Mouse (Mus musculus): ENCODE measurements around the gene Trpv4.
A peak's percentile ranks its signal among the peaks of the same experiment; 100 is the strongest.

The Trpv4 gene

GRCm38 (mm10) chr5:114658255-114658654, at the start of gene Trpv4:
Gene Trpv4, minus strand, starts transcription at chr5:114658421.
- no peak for DNase-seq

DNA sequence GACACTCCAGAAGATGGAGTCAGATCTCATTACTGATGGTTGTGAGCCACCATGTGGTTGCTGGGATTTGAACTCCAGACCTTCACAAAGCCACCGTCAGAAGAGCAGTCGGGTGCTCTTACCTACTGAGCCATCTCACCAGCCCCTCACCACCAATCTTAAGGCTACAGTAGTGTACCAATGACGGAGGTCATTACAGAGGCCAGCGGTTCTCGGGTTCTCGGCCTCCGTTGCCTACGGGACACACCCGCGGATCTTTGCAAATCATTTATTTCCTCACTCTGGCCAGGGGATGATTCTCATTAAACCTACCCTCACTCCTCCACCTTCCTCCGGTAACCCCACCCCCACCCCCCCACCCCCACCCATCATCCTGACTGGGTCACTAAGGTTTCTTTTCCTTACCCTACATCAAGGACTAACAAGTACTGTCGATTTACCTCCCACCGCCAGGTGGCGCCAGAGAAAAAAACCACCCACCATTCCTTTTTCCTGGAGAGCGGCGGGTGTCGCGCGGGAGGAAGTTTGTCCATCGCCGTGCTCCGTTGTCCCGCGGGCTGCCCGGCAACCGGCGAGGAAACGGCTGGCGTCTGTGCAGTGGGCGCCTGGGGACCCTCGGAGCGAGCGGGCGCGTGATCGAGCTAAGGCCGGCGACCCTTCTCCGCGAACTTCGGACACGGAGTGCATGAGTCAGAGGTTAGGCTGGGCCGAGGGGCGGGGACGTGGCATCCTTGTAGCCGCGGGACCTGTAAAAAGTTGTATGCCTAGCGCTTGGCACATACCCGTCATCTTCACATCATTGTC, 49.2 kb upstream of the Trpv4 start, which contains the start of gene Tchp:
Gene Tchp, plus strand, starts transcription at position 496 of the 804 bp plus-strand sequence.
- peak; percentile 87 for DNase-seq

GRCm38 (mm10) chr5:114702403-114703392, 44.5 kb upstream of the Trpv4 start:
- DNase-seq: no peak

- DNase-seq: peak; percentile 86
Measured at GRCm38 (mm10) chr5:114699015-114699414, 40.8 kb upstream of the Trpv4 start.

DNA sequence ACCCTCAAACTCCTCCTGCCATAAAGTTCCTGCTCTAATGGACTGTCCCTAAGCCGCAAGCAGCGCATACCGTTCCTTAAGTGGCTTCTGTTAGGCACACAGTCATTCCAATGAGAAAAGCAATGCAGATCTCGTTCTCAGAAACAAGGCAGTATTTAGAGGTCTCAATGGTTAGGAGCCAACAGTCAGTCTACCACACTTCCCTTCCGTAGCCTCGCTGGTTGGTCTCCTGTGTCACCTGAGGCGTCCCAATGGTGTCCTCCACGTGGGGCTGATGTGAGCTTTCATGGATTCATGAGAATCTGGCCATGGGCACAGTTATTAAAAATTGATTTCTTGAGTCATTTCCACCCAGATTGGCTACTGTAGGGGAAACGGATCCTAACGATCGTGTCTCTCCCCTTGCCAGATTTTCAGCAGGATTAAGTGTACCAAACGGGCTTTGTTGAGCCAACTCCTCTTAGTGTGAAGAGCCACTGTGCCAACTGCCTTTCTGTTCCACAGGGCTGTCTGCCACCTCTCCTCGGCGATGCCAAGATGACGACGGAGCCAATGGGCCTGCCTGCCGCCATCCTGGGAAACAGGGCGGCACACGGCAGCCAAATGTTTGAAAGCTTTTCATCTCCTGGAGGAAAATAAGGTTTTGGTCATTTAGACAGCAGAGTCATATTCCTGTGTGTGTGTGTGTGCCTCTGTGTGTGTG, 40.0 kb upstream of the Trpv4 start:
- peak; percentile 84 for DNase-seq

GRCm38 (mm10) chr5:114696939-114697338, 38.7 kb upstream of the Trpv4 start:
- DNase-seq: no peak

DNA sequence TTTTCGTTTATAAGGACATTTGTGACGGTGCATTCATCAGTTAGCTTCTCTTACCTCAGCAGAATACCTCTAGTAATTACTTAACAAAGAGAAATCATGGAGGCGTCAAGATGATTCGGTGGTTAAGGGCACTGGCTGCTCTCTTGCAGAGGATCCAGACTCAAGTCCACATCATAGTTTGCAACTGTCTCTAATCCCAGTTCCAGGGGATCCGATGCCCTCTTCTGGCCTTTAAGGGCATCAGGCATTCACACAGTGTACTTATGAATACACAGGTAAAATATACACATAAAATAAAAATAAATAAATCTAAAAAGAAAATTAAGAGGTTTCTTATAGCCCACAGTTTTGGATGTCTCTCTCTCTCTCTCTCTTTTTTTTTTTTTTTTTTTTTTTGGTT, 37.6 kb upstream of the Trpv4 start:
- DNase-seq: no peak

GRCm38 (mm10) chr5:114690633-114691567, 32.7 kb upstream of the Trpv4 start, which contains the start of gene Gltp:
Gene Gltp, minus strand, starts transcription at chr5:114690984.
- DNase-seq: peak; percentile 96

GRCm38 (mm10) chr5:114689700-114690366, 31.6 kb upstream of the Trpv4 start:
- no peak for DNase-seq

DNA sequence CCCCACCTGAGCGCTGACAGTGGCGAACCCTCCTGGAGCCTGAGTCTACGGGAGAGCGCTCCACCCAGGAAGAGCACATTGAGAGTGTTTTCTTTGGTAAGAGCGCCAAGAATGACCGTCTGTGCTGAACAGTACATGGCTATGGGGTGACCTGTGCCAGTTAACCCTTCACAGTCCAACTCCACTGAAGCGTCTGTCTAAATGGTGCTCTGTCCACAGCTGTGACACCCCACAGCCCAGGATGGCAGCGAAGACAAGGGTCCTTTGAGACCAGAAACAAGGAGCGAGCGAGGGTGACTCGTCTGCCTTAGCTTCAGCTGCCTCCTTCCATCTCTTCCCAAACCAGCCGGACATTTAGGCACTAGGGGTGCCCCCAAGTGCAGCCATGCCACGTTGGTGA, 30.5 kb upstream of the Trpv4 start:
- peak; percentile 64 for DNase-seq

DNA sequence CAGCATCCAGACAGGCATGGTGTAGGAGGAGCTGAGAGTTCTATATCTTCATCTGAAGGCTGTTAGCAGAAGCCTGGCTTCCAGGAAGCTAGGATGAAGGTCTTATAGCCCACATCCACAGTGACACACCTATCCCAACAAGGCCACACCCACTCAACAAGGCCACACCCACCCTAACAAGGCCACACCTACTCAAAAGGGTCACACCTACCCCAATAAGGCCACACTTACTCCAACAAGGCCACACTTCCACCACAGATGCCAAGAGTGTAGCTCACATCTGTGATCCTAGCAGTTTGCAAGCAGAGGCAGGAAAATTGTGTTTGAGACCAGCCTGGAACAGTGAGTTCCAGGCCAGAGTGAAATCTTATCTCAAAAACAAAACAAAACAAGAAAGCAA, 29.7 kb upstream of the Trpv4 start:
- no peak for DNase-seq

DNA sequence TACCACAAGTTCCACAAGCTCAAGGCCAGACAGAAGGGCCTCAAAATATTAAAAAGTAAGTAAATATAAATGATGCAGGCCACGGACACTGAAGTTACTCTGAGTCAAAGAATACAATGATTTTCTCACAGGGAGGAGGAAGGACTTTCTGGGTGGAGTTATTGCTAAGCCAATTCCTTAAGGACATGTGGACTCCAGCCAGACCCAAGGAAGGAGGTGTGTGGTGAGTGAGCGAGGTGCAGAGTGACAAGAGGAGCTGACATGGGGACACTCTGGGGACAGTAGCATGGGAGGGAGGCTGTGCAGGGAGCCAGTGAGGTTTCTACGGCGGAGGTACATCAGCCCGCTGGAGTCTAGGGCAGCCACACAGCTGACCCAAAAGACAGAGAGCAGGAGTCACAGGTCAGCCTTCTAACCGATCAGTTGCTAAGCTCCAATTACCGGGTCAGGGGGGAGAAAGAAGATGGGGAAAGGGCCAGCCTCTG, 28.5 kb upstream of the Trpv4 start:
- no peak for DNase-seq

DNA sequence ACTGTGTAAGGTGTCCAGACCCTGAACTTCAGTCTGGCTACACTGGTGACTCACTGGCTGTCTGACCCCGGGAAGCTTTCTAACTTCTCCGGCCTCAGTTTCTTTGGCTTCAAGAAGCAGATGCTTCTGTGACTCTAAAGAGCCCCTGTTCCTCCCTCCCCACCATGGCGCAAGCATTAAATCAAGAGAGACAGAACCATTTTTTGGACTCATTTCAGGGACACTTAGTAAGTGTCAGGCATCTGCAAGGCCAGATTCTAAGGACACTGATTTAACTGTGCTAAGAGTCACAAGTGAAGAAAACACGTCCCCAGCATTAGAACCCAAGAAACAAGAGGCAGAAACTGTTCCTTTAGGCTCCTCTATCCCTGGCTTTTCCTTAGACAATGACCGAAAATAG, 27.8 kb upstream of the Trpv4 start:
- DNase-seq: no peak

GRCm38 (mm10) chr5:114681717-114682116, 23.5 kb upstream of the Trpv4 start:
- DNase-seq: no peak

DNA sequence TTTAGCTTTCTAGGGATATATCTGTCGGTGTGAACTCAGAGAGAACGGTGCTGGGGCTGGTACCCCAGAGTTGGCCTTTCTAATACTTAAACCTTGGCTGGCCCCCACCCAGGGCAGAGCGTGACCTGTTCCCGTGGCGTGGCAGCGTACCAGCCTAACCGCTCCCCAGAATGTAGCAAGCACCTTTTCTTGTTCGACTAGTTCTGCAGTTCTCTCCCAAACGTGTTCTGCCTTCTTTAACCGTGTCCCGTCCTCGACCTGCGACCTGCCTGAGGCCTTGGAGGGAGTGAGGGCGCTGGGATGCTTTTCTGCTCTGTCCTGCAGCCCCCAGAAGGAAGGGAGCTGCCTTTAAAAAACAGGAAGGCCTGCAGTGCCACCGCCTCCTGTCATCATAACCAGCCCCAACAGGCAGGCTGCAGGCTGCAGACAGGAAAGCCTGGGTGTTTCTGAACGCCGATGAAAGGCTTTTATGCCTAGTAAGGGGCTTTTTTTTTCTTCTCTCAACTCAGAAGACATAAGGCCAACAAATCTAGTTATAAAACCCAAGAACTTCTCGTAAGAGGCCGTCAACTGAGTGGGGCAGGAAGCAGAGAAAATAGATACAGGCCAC, 22.6 kb upstream of the Trpv4 start:
- no peak for DNase-seq

DNA sequence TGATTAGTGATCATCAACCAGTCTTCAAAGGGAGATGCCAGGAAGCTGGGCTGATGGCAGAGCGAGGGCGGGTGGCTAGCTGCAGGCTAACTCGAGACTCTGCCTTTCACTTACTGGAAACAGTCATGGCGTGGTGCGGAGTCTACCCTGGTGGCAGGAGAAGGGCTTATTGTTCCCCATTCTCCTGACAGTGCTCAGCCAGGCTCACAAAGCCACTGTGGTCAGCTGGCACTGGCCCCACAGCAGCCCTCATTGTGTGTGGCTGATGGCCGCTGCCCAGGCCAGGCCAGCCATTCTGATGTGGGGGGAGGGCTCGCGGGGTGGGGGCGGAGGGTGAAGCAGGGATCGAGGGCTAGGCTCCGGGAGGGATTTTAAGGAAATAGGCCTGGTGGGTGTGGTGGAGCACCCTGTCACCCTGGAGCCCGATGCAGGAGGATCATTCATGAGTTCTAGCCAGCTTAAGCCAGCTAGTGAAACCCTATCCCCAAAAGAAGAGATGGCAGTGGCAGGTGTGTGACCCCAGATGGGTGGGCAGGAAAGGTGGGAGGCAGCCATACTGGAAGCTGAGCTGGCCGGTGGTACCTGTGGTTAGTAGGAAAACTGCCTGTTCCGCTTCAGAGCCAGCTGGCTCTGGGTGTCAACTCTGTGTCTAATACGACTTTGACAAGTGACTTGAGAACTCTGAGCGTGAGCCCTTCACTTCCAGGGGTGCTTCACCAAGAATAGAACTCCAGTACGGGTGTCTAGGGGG, 21.8 kb upstream of the Trpv4 start:
- DNase-seq: peak; percentile 80

DNA sequence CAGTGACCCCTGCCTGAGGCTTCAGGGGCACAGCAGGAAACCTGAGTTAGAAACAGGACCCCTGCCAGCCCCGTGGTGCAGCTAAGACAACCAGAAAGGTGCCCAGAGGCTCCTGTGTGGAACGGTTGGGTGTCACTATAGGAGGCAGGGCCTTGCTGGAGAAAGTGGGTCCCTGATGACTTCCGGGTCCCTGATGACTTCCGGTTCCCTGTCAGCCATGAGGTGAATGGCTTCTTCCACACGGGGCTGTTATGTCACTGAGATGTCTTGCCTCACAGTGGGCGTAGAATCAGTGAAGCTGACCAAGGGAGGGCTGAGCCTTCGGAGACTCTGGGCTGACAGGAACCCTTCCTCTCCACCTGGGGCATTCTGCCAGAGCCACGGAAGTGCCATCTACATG, 16.4 kb upstream of the Trpv4 start:
- no peak for DNase-seq

- DNase-seq: no peak
Measured at GRCm38 (mm10) chr5:114673114-114673513, 14.9 kb upstream of the Trpv4 start.

GRCm38 (mm10) chr5:114669014-114669413, 10.8 kb upstream of the Trpv4 start:
- DNase-seq: no peak

Data from layer of hippocampus, adult 9-11 months (tissue).